Mouse (Mus musculus) gastrocnemius, adult 8-10 months (tissue): ENCODE measurements around the gene Tube1. TPM values are rescaled to one million over a fixed set of nuclear protein-coding genes. Genes with fewer than 3 reads are reported as not detected.
"Not testable (repeated sequence)": the region's sequence is repeated elsewhere in the genome, so short reads cannot be mapped to it uniquely, and the experiment has no call there.

Source experiments
- DNase-seq, 2 experiments: peaks; one replicate each; pipeline ENCODE4 v3.0.0; 2022; ENCODE audit warnings: low spot score in 2 of 2
- total RNA-seq, 4 experiments: library from RNA; stranded (reverse); gene quantifications; 2 replicates each; pipeline ENCODE4 v1.2.4; 2022

Tube1 gene
- total RNA-seq, 4 experiments from 2014 or later, result 0.64 to 1.1 (median 0.95) TPM

- DNase-seq, result no peak
These were observed 33.8 kb downstream of the Tube1 start for GRCm38 (mm10) chr10:39167611-39168010.

GRCm38 (mm10) chr10:39169642-39170041 lies 35.9 kb downstream of the Tube1 start:
- DNase-seq, result no peak

- peak; percentile 47 to 50 for DNase-seq
These were observed 36.4 kb downstream of the Tube1 start for GRCm38 (mm10) chr10:39170181-39170580.

GRCm38 (mm10) chr10:39170706-39171105 lies 36.9 kb downstream of the Tube1 start:
- no peak for DNase-seq

- peak; percentile 78 to 81 for DNase-seq
These were observed 37.4 kb downstream of the Tube1 start for GRCm38 (mm10) chr10:39171134-39171533.

- peak; percentile 76 to 78 for DNase-seq
These were observed 38.1 kb downstream of the Tube1 start for GRCm38 (mm10) chr10:39171603-39172539.

GRCm38 (mm10) chr10:39172540-39172931 lies 38.8 kb downstream of the Tube1 start:
- no peak for DNase-seq

- peak in 1 of 2 experiments; percentile 23 for DNase-seq
These were observed 39.3 kb downstream of the Tube1 start for GRCm38 (mm10) chr10:39173077-39173476.

GRCm38 (mm10) chr10:39176981-39177380 lies 43.2 kb downstream of the Tube1 start:
- no peak for DNase-seq

- DNase-seq, result no peak
These were observed 51.2 kb downstream of the Tube1 start for GRCm38 (mm10) chr10:39184864-39185544.

- no peak for DNase-seq
These were observed 51.8 kb downstream of the Tube1 start for GRCm38 (mm10) chr10:39185545-39185906.

- no peak for DNase-seq
These were observed 58.9 kb downstream of the Tube1 start for GRCm38 (mm10) chr10:39192673-39193072.

GRCm38 (mm10) chr10:39198216-39198615 lies 64.4 kb downstream of the Tube1 start:
- DNase-seq, result not testable (repeated sequence)

Other genes with a start within 250 kb of the Tube1 start
- gene Lama4, start 168.5 kb upstream of the Tube1 start, total RNA-seq, result 10 to 100 TPM in 3 of 4 experiments, 1 to 10 TPM in 1; 9.2 to 16.9 (median 11.5) TPM
- 1 to 10 TPM; 4.1 to 5.5 (median 4.7) TPM for gene Fam229b, start 62 bp upstream of the Tube1 start, total RNA-seq
- not detected for gene Ccn6, start 29.8 kb downstream of the Tube1 start, total RNA-seq
- 1 to 10 TPM; 2.8 to 7.3 (median 5.7) TPM for gene Fyn, start 234.9 kb downstream of the Tube1 start, total RNA-seq